In genomic region chr11:53441921-53442320, GRCm38 (mm10) we compare ENCODE assay signal across 15 mouse cellular contexts. TPM values are rescaled to one million over a fixed set of nuclear protein-coding genes. Genes with fewer than 3 reads are reported as not detected.
DNase-seq lines count a peak whose midpoint lies in the region; ATAC-seq and TF ChIP-seq lines count a peak whose summit lies in the region.
"Had no signal": no experiment of that assay in that cellular context is flagged by ENCODE, and none has a peak within 500 bp of the region (broad histone marks: within the 10 kb centered on the region; RNA-seq: fewer than 3 reads in every experiment).

No protein-coding gene starts in this region.

- no peaks in the 10 kb centered on the region for H3K36me3 ChIP-seq in lung, embryonic 14.5 days (ENCODE audit: insufficient read depth)
- no peaks in the 10 kb centered on the region for H3K36me3 ChIP-seq in intestine, embryonic 16.5 days (ENCODE audit: control insufficient read depth, insufficient read depth, low read length)
- H3K36me3 ChIP-seq: forebrain, embryonic 12.5 days; neural tube, embryonic 13.5 days had no signal

- no peak overlapping the region for H3K9ac ChIP-seq in lung, embryonic 14.5 days
- peak overlapping the region; percentile 21; the same call in 1 of the 2 replicates for H3K9ac ChIP-seq in intestine, embryonic 16.5 days (ENCODE audit: low read depth, low read length)
- H3K9ac ChIP-seq: forebrain, embryonic 12.5 days; neural tube, embryonic 13.5 days had no signal

- H3K4me1 ChIP-seq in lung, embryonic 14.5 days (ENCODE audit: insufficient read depth): no peaks in the 10 kb centered on the region
- H3K4me1 ChIP-seq in intestine, embryonic 16.5 days (ENCODE audit: control insufficient read depth, insufficient read depth, low read length): 0 out of 2 replicates have a peak, but pooled peaks cover 4% of the 10 kb centered on the region
- H3K4me1 ChIP-seq: forebrain, embryonic 12.5 days; neural tube, embryonic 13.5 days had no signal

- WGBS in lung, embryonic 14.5 days: 18% methylated on average over 12 of the region's 12 CpGs
- WGBS in intestine, embryonic 16.5 days: 38% methylated on average over 12 of the region's 12 CpGs

- H3K4me3 ChIP-seq in lung, embryonic 14.5 days (ENCODE audit: low read depth, low read length): no peak overlapping the region
- no peak overlapping the region for H3K4me3 ChIP-seq in intestine, embryonic 16.5 days (ENCODE audit: low read length)
- H3K4me3 ChIP-seq: forebrain, embryonic 12.5 days; neural tube, embryonic 13.5 days had no signal

- H3K4me2 ChIP-seq in lung, embryonic 14.5 days: no peak overlapping the region
- no peak overlapping the region for H3K4me2 ChIP-seq in intestine, embryonic 16.5 days (ENCODE audit: low read depth, low read length)
- H3K4me2 ChIP-seq: forebrain, embryonic 12.5 days; neural tube, embryonic 13.5 days had no signal

- peak overlapping the region; percentile 30; the same call in 1 of the 2 replicates for H3K27ac ChIP-seq in lung, embryonic 14.5 days (ENCODE audit: low read depth)
- H3K27ac ChIP-seq in intestine, embryonic 16.5 days (ENCODE audit: low read length): 0 out of 2 replicates have a peak overlapping the region, but pooled peaks have one; percentile 11
- H3K27ac ChIP-seq: forebrain, embryonic 12.5 days; hindbrain, postnatal 0 days; neural tube, embryonic 13.5 days had no signal

- no peak for TF ChIP-seq CTCF in lung, embryonic 14.5 days (IDR thresholded peaks at IDR 0.05; ENCODE audit: low read depth)

- ATAC-seq in lung, embryonic 14.5 days (ENCODE audit: insufficient read depth): no peak
- 0 out of 2 replicates have a peak, but pooled peaks have one; percentile 26 for ATAC-seq in intestine, embryonic 16.5 days
- ATAC-seq: hindbrain, postnatal 0 days had no signal

- H3K27me3 ChIP-seq in lung, embryonic 14.5 days (ENCODE audit: insufficient read depth, low read length): no peaks in the 10 kb centered on the region
- H3K27me3 ChIP-seq in intestine, embryonic 16.5 days (replicated peaks; ENCODE audit: control insufficient read depth, insufficient read depth, low read length): no peaks in the 10 kb centered on the region
- H3K27me3 ChIP-seq: forebrain, embryonic 12.5 days; neural tube, embryonic 13.5 days had no signal

- DNase-seq in adrenal gland, adult (ENCODE audit: inconsistent age in 2 of 2, low spot score in 1 of 2): peak; percentile 64 to 82
- no peak for DNase-seq in adrenal gland, adult 8-10 months
- no peak for DNase-seq in lung, embryonic 14.5 days
- DNase-seq in lung, postnatal 10 days: no peak
- peak; percentile 58 for DNase-seq in thymus, postnatal 0 days (ENCODE audit: low spot score)
- DNase-seq in c-Kit-positive CD71-positive TER-119-positive erythroid progenitor cells, embryonic 14.5 days (ENCODE audit: low spot score): no peak
- no peak for DNase-seq in left cerebral cortex, adult 8-10 months (ENCODE audit: low spot score in 2 of 2)
- DNase-seq: cerebellum, adult 11-12 months; lung, postnatal 4 days; spleen, adult 18-20 months had no signal

- H3K9me3 ChIP-seq in lung, embryonic 14.5 days (ENCODE audit: low read depth, low read length): no peaks in the 10 kb centered on the region
- no peaks in the 10 kb centered on the region for H3K9me3 ChIP-seq in intestine, embryonic 16.5 days (ENCODE audit: control insufficient read depth, low read length)
- H3K9me3 ChIP-seq: forebrain, embryonic 12.5 days; neural tube, embryonic 13.5 days had no signal

RNA-seq across cellular contexts. Expression of gene Gdf9, which starts 11.1 kb away (rescaled TPM):
- total RNA-seq in adrenal gland, adult 8-10 months (2022): 1 to 10 TPM in 2 of 4 experiments, under 1 TPM in 2; 0.37 to 2.9 (median 0.99) TPM
- 1.7 and 2.0 TPM in 2 replicates for polyA plus RNA-seq in lung, embryonic 14.5 days (2014; fragmentation: Nextera tagmentation; extraction: Ambion mirVana)
- polyA plus RNA-seq in intestine, embryonic 16.5 days (2015; fragmentation: Nextera tagmentation; extraction: Ambion mirVana): 0.99 and 1.4 TPM in 2 replicates
- 0.36 and 1.1 TPM in 2 replicates for polyA plus RNA-seq in thymus, postnatal 0 days (2015; fragmentation: Nextera tagmentation; extraction: Ambion mirVana)
- total RNA-seq in left cerebral cortex, adult 8-10 months (2022): 1 to 10 TPM in 1 of 4 experiments, under 1 TPM in 3; 0.42 to 1.8 (median 0.86) TPM

RNA-seq across cellular contexts. Expression of gene Uqcrq, which starts 11.3 kb away (rescaled TPM):
- 100 to 1,000 TPM; 496 to 883 (median 741) TPM for total RNA-seq in adrenal gland, adult 8-10 months (2022)
- 518 and 521 TPM in 2 replicates for polyA plus RNA-seq in lung, embryonic 14.5 days (2014; fragmentation: Nextera tagmentation; extraction: Ambion mirVana)
- polyA plus RNA-seq in intestine, embryonic 16.5 days (2015; fragmentation: Nextera tagmentation; extraction: Ambion mirVana): 1,029 and 1,034 TPM in 2 replicates
- polyA plus RNA-seq in thymus, postnatal 0 days (2015; fragmentation: Nextera tagmentation; extraction: Ambion mirVana): 929 and 986 TPM in 2 replicates
- total RNA-seq in left cerebral cortex, adult 8-10 months (2022): 100 to 1,000 TPM; 385 to 410 (median 407) TPM

RNA-seq across cellular contexts. Expression of gene Gm10447, which starts 15.0 kb away (rescaled TPM):
- total RNA-seq in adrenal gland, adult 8-10 months (2022): under 1 TPM in 3 of 4 experiments, not detected in 1; 0.21 to 0.59 (median 0.48) TPM
- not detected in 2 replicates for polyA plus RNA-seq in lung, embryonic 14.5 days (2014; fragmentation: Nextera tagmentation; extraction: Ambion mirVana)
- 0.06 and 0.07 TPM in 2 replicates for polyA plus RNA-seq in intestine, embryonic 16.5 days (2015; fragmentation: Nextera tagmentation; extraction: Ambion mirVana)
- not detected in 2 replicates for polyA plus RNA-seq in thymus, postnatal 0 days (2015; fragmentation: Nextera tagmentation; extraction: Ambion mirVana)
- under 1 TPM in 3 of 4 experiments, not detected in 1; 0.21 to 0.50 (median 0.49) TPM for total RNA-seq in left cerebral cortex, adult 8-10 months (2022)
- total RNA-seq: hindbrain, postnatal 0 days had no signal
- polyA plus RNA-seq: hindbrain, postnatal 0 days; neural tube, embryonic 13.5 days had no signal

RNA-seq across cellular contexts. Expression of gene Shroom1, which starts 15.1 kb away (rescaled TPM):
- total RNA-seq in adrenal gland, adult 8-10 months (2022): 1 to 10 TPM; 2.6 to 10.0 (median 7.4) TPM
- 1.9 and 2.4 TPM in 2 replicates for polyA plus RNA-seq in lung, embryonic 14.5 days (2014; fragmentation: Nextera tagmentation; extraction: Ambion mirVana)
- 1.3 and 1.4 TPM in 2 replicates for polyA plus RNA-seq in intestine, embryonic 16.5 days (2015; fragmentation: Nextera tagmentation; extraction: Ambion mirVana)
- polyA plus RNA-seq in thymus, postnatal 0 days (2015; fragmentation: Nextera tagmentation; extraction: Ambion mirVana): 0.27 and 0.42 TPM in 2 replicates
- total RNA-seq in left cerebral cortex, adult 8-10 months (2022): 1 to 10 TPM; 6.7 to 7.6 (median 7.0) TPM

RNA-seq across cellular contexts. Expression of gene Leap2, which starts 19.0 kb away (rescaled TPM):
- total RNA-seq in adrenal gland, adult 8-10 months (2022): not detected
- 0.53 TPM in 1 of 2 replicates, not detected in the other for polyA plus RNA-seq in lung, embryonic 14.5 days (2014; fragmentation: Nextera tagmentation; extraction: Ambion mirVana)
- polyA plus RNA-seq in intestine, embryonic 16.5 days (2015; fragmentation: Nextera tagmentation; extraction: Ambion mirVana): 17.8 and 52.6 TPM in 2 replicates
- polyA plus RNA-seq in thymus, postnatal 0 days (2015; fragmentation: Nextera tagmentation; extraction: Ambion mirVana): 0.29 TPM in 1 of 2 replicates, not detected in the other
- total RNA-seq in left cerebral cortex, adult 8-10 months (2022): not detected
- total RNA-seq: hindbrain, postnatal 0 days; layer of hippocampus, postnatal 14 days had no signal
- polyA plus RNA-seq: forebrain, embryonic 12.5 days; hindbrain, postnatal 0 days; neural tube, embryonic 13.5 days had no signal

Comparison
In these comparisons a context has a peak if more than half of its experiments do, and no peak if none do; other contexts are left out.
1. DNase-seq: peak in adrenal gland, adult (2 of 2) and thymus, postnatal 0 days (single experiment); none in adrenal gland, adult 8-10 months (single experiment), lung, embryonic 14.5 days (single experiment), lung, postnatal 10 days (single experiment), c-Kit-positive CD71-positive TER-119-positive erythroid progenitor cells, embryonic 14.5 days (single experiment) and left cerebral cortex, adult 8-10 months (0 of 2).